Mouse (Mus musculus): ENCODE results near the gene Olfr491.

Gene Olfr491

GRCm38 (mm10) chr7:108313151-108313550 lies at the start of gene Olfr491:
Olfr491 (plus strand) TSS chr7:108313451.
- DNase-seq (ENCODE audit: low read depth, low spot score) = no peak

- DNase-seq (ENCODE audit: low read depth, low spot score) = no peak
Measured at GRCm38 (mm10) chr7:108288834-108289233, 24.4 kb upstream of the Olfr491 start, which contains the start of gene Olfr490. Olfr490 (minus strand) TSS chr7:108288934.

GRCm38 (mm10) chr7:108323574-108323973 lies 10.3 kb downstream of the Olfr491 start, which contains the start of gene Olfr492:
Olfr492 (minus strand) TSS chr7:108323674.
- DNase-seq (ENCODE audit: low read depth, low spot score) = no peak

GRCm38 (mm10) chr7:108346879-108347278 lies 33.6 kb downstream of the Olfr491 start, which contains the start of gene Olfr493:
Olfr493 (minus strand) TSS chr7:108346979.
- no peak for DNase-seq (ENCODE audit: low read depth, low spot score)

- no peak for DNase-seq (ENCODE audit: low read depth, low spot score)
Measured at GRCm38 (mm10) chr7:108365035-108365434, 51.8 kb downstream of the Olfr491 start, which contains the start of gene Olfr494. Olfr494 (plus strand) TSS chr7:108365335.

Data from CD4-positive, CD25-positive, alpha-beta regulatory T cell, adult 2 months (primary cell).